Mouse (Mus musculus): ENCODE measurements at regions not wholly inside any gene's neighbourhood (a gene's known extent, or its start where the extent isn't known, plus 50 kb on each side); places are given as distances from the start of the nearest gene placed in this dataset.

DNA sequence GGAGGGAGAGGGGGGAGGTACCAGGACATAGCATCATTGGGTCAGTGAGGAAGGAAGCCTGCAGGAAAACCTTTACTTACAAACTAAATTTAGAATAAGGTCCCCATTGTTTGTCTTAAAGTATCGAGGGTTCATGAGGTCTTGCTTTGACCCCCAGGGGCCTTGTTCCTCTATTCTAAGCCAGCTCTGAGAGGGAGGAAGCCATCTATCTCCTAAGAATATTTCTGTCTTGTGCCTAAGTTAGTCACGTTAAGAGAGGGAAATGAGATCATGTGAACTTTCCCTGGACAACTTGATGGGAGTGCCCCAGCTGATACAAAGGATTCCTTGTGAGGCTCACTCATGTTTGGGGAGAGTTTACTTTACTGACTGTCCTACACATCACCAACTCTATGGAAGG is 261.9 kb downstream of the Cd83 start:
- CTCF ChIA-PET = no interaction called here
- POLR2A ChIA-PET = no interaction called here

DNA sequence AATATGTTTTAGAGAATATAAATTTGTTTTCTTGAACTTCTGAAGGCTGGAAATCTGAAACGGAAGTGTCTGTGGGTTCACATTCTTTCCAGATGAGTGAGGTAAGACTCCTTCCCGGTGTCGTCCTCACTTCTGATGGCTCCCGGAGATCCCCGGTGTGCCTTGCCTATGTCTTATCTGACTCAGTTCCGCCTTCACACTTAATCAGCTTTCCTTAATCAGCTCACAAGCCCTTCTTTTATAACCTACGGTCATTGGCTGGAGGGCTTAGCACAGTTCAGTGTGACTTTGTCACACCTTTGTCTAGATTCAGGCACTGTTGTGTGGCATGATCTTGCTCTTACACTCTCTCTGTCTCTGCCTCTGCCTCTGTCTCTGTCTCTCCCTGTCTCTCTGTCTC is 269.6 kb downstream of the Cd83 start:
- CTCF ChIA-PET = no interaction called here
- POLR2A ChIA-PET = no interaction called here

DNA sequence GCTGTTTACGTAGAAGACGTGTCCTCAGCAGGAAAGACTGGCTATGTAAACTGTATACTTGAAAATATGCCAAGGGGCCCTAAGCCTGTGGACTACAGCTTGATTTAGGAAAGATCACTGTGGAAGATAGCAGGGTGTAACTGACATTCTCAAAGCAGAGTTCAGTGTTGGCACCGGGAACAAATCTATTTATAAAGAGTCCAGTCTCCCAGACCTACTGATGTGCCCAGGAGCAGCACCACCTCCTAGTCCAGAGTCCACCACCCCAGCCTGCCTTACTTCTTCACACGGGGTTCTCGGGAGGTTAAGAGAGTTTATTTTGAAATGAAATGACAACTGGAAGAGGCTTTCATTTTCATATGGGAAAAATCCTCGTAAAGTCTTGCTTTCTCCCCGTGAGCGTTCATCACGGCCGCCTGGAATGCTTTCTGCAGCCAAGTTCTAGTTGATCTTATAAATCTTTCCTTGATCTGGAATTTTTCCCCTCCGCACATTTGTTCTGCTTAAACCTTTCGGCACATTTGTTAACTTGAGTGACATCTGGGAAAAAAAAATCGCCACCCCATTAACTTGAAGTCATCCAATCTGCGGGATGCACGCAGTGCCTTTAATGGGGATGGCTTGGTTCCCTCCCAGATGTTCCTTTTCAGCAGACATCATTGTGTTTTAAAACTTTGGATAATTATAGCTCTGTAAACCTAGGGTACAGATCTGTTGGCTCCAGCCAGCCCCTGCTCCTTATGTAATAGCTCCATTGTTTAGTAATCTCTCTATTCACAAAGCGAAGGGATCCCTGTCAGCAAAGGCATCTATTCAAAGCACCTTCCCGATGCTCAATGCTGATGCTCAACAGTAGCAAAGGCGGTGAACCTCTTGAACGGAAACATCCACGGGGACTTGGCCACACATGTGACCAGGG is 271.3 kb downstream of the Cd83 start:
- ChIA-PET POLR2A (interaction anchor here in 1 of 4 experiments (1.2 kb wide), 1 partner anchor 12 kb away, joined by 5 read pairs; no protein-coding TSS in a partner anchor), CTCF (no interaction called here)

DNA sequence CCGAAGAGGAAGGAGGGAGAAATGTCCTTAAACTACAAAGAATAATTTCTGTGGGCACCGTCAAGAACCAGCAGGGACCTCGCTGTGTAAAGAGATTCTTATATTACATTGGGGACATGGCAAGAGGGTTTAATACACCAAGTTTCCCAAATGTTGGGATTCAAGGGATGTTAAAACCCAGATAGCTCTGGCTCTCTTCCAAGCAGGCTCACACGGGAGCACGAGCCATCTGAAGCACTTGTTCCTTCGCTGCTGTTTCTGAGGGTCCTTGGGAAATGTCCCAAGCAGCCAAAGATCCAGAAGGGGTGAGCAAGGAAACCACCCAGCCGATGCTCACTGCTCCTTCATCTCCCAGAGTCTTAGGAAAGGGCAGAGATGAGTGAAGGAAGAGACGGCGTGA is 272.1 kb downstream of the Cd83 start:
- CTCF ChIA-PET = no interaction called here
- POLR2A ChIA-PET = interaction anchor here in 1 of 4 experiments (1.2 kb wide), 1 partner anchor 11 kb away, joined by 5 read pairs; no protein-coding TSS in a partner anchor

DNA sequence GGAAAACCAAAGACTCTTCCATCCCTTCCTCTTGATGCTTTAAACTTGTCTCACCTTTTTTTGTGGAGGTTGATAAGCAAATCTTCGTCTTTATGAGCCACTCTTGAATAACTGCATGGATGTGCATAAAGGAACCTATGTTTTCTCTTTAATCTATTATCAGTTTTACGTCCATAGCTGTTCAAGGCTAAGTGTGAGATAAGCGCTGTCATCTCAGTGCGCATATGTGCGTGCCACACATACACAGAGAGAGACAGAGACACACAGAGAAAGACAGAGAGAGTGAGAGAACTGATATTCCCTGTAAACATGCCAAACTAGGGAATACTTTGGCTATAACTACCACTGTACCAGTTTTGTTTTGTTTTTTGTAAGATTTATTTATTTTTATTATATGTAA is 273.0 kb downstream of the Cd83 start:
- ChIA-PET CTCF (no interaction called here), POLR2A (no interaction called here)

DNA sequence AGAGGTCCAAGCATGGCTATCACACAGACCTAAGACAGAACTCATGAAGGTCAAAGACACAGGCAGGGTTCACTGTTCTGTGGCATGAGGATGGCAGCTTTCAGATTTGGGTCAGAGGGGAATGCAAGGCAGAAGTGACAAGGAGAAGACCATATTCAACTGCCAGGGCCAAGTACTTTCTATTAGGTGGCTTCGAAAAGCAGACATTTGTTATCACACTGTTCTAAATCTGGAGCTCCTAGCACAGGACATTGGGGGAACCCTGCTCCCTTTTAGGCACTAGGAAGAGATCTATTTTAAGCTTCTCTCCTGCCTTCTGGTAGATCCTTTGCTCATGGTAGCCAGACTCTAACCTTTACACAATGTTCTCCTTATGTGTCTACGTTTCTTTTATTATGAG is 273.7 kb downstream of the Cd83 start:
- ChIA-PET POLR2A (no interaction called here), CTCF (no interaction called here)

DNA sequence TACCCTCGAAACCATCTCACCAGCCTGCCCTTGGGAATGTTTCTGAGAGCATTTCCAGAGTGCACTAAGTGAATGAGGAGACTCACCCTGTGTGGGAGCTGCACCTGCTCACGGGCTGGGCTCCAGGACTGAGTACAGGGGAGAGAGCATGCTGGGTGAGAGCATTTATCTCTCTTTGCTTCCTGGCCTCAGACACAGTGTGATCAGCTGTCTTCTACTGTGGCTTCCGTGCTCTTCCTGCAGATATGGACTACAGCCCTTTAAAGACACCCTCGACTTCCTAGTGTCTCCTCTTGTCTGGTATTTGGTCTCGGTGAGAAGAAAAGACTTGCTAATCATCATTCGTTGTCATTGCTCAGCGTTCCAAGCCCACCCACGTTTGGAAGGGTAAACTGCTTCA is 274.9 kb downstream of the Cd83 start:
- ChIA-PET CTCF (no interaction called here), POLR2A (no interaction called here)

DNA sequence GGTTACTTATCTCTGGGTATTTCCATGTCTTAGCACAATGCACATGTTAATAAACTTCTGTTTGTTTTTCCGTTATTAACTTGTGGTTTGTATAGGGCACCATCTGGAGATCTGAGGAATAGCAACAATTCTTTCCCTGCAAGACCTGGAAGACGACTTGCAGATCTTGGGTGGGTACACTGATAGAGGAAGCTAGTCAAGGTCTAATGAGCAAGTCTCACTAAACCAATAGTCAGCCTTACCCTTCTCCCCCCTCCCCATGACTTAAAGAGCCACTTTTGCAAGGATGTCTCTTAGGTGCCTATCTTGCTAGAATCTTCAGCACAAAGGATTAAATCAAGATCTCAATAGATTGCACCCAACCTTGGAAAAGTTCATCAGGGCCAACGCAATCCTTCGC is 276.7 kb downstream of the Cd83 start:
- ChIA-PET POLR2A (interaction anchor here in 1 of 4 experiments (0.6 kb wide), 1 partner anchor 1474 kb away, joined by 10 read pairs; no protein-coding TSS in a partner anchor), CTCF (no interaction called here)

DNA sequence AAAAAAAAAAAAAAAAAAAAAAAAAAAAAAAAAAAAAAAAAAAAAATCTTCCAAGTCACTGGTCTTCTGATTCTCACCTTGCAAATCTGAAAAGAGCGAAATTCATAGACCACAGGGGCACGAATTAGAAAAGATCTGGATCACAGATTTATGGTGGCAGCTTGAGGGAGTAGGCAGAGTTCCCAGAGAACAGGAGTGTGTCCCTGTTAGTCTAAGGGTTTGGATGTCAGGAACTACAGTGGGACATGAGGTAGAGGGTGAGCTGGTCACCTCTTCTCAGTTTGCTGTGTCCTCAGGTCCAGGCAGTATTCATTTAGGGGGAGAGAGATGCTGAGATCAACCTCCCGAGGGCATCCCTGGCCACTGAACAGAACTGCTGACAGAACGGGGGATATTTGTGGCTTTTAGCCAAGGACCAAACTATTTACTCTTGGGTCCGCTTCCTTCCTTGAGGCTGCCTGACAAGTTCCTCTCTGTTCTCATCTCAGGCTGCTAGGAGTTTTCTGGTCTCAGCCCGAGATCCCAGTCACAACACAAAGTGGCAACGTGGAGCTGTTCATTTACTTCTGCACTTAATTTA is 277.2 kb downstream of the Cd83 start:
- ChIA-PET CTCF (no interaction called here), POLR2A (interaction anchor here in 1 of 4 experiments (0.6 kb wide), 1 partner anchor 1474 kb away, joined by 10 read pairs; no protein-coding TSS in a partner anchor)

DNA sequence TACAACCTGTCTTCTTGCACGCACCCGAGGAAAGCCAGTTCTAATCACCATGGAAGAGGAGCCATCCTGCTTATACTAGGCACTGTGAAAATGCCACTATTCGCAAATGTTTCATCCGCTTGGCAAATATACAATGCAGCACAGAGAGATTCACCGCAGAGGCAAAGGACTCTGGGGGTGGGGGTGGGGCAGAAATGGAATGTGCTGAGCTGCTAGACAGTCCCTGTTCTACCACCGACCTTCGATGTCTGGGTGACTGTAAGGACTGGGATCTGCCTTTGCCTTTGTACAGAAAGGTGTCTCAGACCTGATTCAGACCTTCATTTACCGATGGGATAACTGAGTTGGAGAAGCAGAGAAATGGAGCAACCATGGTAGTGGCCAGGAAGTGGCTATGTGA is 278.7 kb downstream of the Cd83 start:
- ChIA-PET POLR2A (interaction anchor here in 2 of 4 experiments (0.6 to 1.7 kb wide), 4 partner anchors 21 to 130 kb away, joined by 3 to 7 read pairs (median 4); no protein-coding TSS in a partner anchor), CTCF (interaction anchor here in 1 of 4 experiments (0.7 kb wide), 1 partner anchor 14 kb away, joined by 7 read pairs; no protein-coding TSS in a partner anchor)

DNA sequence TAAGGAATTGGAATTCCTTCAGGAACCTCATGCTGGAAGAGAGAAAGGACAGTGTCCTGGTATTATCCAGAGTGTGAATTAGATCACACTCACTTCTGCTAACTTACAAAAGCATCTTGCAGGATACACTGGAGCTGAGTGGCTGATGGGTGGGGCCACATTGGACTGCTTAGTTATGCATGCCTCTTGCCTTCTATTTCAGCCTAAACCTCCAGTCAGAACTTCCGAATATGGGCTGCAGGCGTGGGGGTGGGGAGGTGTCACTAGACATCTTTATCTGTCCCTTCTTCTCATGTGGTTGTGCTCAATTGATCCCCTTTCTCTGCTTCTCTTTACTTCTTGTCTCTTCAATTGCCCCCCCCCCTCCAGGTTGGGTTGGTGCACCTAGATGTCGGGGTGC is 279.5 kb downstream of the Cd83 start:
- POLR2A ChIA-PET = interaction anchor here in 2 of 4 experiments (0.8 to 1.7 kb wide), 2 partner anchors 22 kb away, joined by 3 to 7 read pairs; no protein-coding TSS in a partner anchor
- CTCF ChIA-PET = no interaction called here

DNA sequence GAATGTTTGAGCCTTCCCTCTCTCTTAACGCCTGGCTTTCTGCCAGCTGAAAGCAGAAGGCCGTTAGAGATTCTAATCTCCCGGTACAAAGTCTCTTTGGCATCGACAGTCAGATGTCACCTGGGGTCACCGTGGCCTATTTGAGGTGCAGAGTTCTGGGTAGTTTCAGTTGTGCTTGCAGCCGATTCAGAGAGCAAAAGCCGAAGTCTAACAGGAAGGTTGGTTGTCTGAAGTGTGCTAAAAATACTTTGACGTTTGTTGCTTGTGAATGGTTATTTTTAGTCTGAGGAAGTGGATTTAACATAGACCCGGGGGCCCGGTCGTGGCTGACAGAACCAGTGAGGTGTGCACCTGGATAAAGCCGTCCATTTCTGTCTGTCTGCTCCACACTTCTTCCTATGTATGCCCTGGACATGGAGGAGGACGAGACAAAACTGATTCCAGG is 281.2 kb downstream of the Cd83 start:
- ChIA-PET POLR2A (no interaction called here), CTCF (no interaction called here)

DNA sequence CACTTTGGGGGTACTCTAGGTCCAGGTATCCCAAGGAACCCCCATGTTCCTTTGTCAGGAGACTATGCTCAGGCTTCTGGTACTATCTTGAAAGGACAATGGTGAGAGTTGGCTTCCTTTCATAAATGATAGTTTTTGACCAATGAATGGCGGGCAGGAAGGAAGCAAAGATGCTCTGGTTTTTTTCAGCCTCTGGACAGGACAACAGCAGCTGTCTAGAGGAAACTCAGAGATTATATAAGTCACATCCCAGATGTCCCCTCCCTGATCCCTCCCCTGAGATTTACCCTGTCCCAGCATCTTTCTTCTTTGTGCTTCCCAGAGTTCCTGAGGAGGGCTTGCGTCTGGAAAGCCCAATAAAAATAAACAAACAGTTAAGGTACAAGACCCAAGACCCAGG is 282.7 kb downstream of the Cd83 start:
- POLR2A ChIA-PET = interaction anchor here in 1 of 4 experiments (2.0 kb wide), 1 partner anchor 11 kb away, joined by 5 read pairs; no protein-coding TSS in a partner anchor
- CTCF ChIA-PET = no interaction called here

DNA sequence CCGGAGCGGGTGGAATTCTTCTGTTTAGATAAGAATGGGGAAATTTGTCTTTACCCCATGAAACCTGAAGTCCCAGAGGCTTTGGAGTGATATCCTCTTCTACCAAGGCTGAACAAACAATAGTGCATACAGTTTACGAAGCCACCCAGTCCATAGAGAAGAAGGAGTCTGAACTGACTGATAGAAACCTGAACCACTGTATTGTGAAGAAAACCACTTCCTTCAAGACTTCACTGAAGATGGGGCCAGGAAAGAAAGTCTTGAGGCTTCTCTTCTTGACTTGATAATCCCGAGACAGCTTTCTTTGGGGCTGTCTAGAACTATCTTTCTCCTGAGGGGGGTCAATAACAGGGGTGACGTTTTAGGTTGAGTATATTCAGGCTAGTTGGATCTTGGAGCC is 284.4 kb downstream of the Cd83 start:
- CTCF ChIA-PET = no interaction called here
- POLR2A ChIA-PET = no interaction called here

DNA sequence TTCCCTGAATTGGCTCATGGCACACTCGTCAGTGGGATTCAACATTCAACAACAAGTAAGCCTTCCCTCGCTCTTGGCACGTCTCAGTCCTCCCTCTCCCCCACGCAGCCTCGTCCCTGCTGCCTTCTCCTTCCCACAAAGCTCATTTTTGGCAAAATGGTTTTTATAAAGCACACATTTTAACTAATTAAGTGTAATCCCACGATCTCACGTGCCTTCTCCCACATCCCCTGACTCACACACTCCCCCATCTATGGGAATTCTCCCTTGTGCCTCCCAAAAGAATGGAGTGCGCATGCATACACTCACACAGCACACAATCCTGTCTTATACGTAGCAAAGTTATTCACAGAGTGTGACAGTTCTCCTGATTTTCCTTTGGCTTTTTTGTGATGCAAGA is 288.5 kb downstream of the Cd83 start:
- ChIA-PET CTCF (no interaction called here), POLR2A (no interaction called here)

DNA sequence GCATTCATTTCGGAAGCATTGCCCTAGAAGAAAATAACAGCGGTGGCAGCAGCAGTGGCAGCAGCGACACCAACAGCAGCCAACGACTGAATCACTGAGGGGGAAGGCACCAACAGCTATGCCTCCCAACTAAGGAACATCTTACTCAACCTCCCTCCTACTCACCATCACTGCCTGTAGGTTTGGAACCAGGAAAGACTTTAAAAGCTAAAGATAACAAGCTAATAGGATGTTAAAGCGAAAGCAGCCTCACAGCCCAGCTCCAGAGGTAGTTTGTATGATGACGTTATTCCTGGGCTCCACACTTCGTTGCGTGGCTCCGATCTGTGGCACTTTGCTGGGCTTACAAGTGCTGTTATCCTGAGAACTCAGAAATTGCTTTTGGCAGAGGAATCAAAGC is 289.6 kb downstream of the Cd83 start:
- ChIA-PET CTCF (no interaction called here), POLR2A (no interaction called here)

DNA sequence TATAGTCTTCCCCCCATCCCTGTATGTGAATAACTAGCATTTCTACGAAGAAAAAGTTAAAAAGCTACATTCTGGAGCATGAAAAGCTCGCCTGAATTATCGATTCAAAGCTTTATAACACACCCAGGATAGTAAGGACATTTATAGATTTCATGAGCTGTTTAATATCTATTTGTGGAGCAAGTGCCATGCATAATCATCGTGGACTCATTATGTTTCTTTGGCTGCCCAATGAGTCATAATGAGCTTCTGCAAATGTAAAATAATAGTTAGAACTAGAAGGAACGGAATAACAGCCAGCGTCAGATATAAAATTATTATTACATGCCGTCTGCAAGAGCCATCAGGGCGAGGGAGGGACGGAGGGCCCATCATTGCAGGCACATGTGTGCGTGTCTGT is 292.4 kb downstream of the Cd83 start:
- POLR2A ChIA-PET = interaction anchor here in 1 of 4 experiments (1.0 to 1.2 kb wide), 2 partner anchors 59 to 573 kb away, joined by 3 read pairs; no protein-coding TSS in a partner anchor
- CTCF ChIA-PET = no interaction called here

DNA sequence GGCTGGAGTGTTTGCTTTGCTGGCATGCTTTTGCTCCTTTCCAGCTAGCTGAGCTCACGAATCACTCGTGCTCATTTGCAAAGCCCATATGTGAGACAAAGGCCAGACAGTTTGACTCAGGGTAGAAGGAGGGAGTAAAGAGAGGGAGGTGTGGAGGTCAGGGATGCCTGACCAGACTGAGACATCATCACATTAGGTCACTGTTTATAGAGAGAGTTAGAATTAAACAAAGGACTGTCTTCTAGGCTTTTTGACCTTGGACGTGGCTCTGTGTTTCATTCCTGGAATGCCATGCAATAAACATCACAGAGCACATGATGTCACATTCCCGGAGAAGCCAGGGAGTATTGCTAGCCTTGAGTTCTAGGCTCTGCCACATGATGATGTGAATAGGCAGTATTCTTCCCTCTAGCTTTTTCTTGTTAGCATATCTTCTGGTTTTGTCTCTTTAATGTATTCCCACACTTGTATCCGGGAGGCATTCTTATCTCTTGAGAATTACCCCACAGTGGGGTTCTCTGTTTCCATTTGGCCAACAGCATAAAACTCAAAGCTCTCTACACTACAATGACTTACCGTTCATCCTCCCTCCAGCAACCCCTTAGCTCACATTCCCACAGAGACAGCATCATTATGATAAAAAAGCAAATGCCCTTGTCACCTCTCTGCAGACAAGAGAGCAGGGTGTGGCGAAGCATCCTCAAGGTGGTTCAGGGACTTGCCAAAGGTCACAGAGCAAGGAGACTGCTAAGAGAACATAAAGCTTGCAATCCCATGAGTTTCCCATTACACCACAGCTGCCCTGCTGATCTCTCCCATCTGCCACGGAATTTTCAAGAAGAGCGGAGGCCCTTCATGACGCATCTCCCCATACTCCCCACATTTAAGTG is 301.3 kb downstream of the Cd83 start:
- ChIA-PET CTCF (interaction anchor here in 2 of 4 experiments (0.5 to 0.6 kb wide), 4 partner anchors 142 to 255 kb away, joined by 3 to 4 read pairs (median 4); no protein-coding TSS in a partner anchor), POLR2A (interaction anchor here (0.5 to 2.1 kb wide), 23 partner anchors 15 to 794 kb away, joined by 3 to 12 read pairs (median 3); no protein-coding TSS in a partner anchor)

DNA sequence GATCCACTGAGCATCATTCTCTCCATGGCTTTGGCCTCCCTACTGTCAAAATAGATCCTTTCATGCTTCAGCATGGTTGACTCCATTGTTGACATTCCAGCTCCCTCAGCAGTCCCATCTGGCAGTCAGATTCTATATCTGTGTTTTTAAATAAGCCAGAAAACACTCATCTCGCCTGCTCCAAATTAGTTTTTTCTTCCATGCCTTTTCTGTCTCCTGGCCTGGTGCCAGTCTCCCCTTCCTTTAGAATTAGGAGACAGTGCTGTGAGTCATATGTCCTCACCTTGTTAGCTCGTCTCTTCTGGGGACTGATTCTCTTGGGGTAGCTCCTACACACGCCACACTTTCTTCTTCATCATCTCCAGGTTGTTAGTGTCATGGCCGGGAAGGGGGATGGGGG is 302.2 kb downstream of the Cd83 start:
- ChIA-PET POLR2A (interaction anchor here (0.5 to 2.1 kb wide), 18 partner anchors 14 to 795 kb away, joined by 3 to 12 read pairs (median 4); no protein-coding TSS in a partner anchor), CTCF (interaction anchor here in 1 of 4 experiments (0.5 kb wide), 1 partner anchor 141 kb away, joined by 3 read pairs; no protein-coding TSS in a partner anchor)
